Mouse (Mus musculus) bone marrow, adult 2 months (tissue): ENCODE data around the gene Cacng2.

Experiments used
- CTCF ChIP-seq: fragments of 200-500 bp; IDR thresholded peaks from 2 replicates; pipeline ENCODE4 v1.5.1; 2011; ENCODE audit warnings: low read length, control low read depth; ENCODE audit not compliant: control insufficient read depth, insufficient read depth
- POLR2A ChIP-seq: fragments of 200-500 bp; IDR thresholded peaks from 2 replicates; pipeline ENCODE4 v1.6.1; 2011; ENCODE audit warnings: low read depth, mild to moderate bottlenecking, control low read depth, low read length, borderline replicate concordance; ENCODE audit not compliant: control insufficient read depth

GRCm38 (mm10) chr15:77962447-77962846 is 157.4 kb downstream of the Cacng2 start:
- TF ChIP-seq POLR2A (no peak), CTCF (no peak)
